Mouse (Mus musculus) erythroblast, embryonic 14.5 days (primary cell): ENCODE results near the gene Lhx1.

Experiments
- GATA1 ChIP-seq: IDR thresholded peaks from 2 replicates; pipeline ENCODE4 v1.6.1; 2012; ENCODE audit warnings: low read length, inconsistent platforms, mixed read lengths
- TAL1 ChIP-seq: IDR thresholded peaks from 3 replicates; pipeline ENCODE4 v1.6.1; 2012; ENCODE audit warnings: low read length, inconsistent platforms, mixed read lengths

DNA sequence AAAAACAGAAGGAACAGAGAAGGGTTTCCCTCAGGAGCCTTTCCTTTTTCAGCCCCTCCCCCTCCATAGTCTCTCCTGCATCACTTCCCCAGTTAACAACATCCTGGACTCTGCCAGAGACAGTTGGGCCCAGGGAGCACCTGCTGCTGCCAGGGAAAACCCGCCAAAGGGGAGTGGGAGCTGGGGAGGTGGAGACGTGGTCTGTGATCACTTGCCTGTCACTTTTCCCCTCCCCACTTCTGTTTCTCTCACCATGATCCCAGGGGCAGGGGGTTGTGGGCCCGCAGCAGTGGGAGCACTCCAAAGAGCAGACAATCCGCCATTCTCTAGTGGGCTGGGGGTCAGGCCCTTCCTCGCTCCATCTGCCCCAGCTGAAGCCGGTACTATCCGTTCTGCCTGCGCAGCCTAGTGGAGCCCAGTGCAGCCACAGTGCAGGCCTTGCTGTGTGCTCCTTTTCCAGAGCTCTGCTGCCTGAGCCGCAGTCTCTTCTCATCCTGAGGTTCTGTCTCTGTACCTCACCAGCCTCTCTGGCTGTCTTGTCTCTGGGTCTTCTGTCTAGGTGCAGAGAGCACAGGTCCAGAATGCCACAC lies 37.5 kb upstream of the Lhx1 start:
- TF ChIP-seq TAL1 (no peak), GATA1 (no peak)
